Mouse (Mus musculus) MEL (cell line): ENCODE measurements around the gene Ccar1. TPM values are rescaled to one million over a fixed set of nuclear protein-coding genes. Genes with fewer than 3 reads are reported as not detected.
A peak's percentile ranks its signal among the peaks of the same experiment; 100 is the strongest.
"Not testable (repeated sequence)": the region's sequence is repeated elsewhere in the genome, so short reads cannot be mapped to it uniquely, and the experiment has no call there.

Experiments
- DNase-seq: peaks from one replicate; pipeline ENCODE4 v3.0.0; 2011; ENCODE audit warnings: low read depth, low spot score
- H3K27ac ChIP-seq: 2 replicates; pipeline ENCODE4 v1.5.1; 2012; ENCODE audit warnings: low read depth, mild to moderate bottlenecking, control low read depth, low read length, moderate library complexity; ENCODE audit not compliant: control insufficient read depth
- H3K27me3 ChIP-seq, 2 experiments: fragments of 150-350 bp in 1 of 2; sonication (generic) in 1 of 2; 2 replicates each; pipeline ENCODE4 v1.6.1; 2012; ENCODE audit warnings: low read length in 2 of 2, mild to moderate bottlenecking in 2 of 2, improper control_type of control experiment in 1 of 2, moderate library complexity in 1 of 2; ENCODE audit not compliant: insufficient read depth in 2 of 2, control insufficient read depth in 1 of 2
- H3K36me3 ChIP-seq, 2 experiments: 2 replicates each; pipeline ENCODE4 v1.6.1; 2012 to 2014; ENCODE audit warnings: low read length in 2 of 2, improper control_type of control experiment in 1 of 2, inconsistent platforms in 1 of 2, mild to moderate bottlenecking in 1 of 2; ENCODE audit not compliant: insufficient read depth in 2 of 2, control insufficient read depth in 1 of 2
- H3K4me1 ChIP-seq, 2 experiments: fragments of 150-350 bp in 1 of 2; sonication (generic) in 1 of 2; 2 replicates each; pipeline ENCODE4 v1.6.1; 2012; ENCODE audit warnings: low read length in 2 of 2, improper control_type of control experiment in 1 of 2, mild to moderate bottlenecking in 1 of 2; ENCODE audit not compliant: insufficient read depth in 2 of 2, control insufficient read depth in 1 of 2
- H3K4me3 ChIP-seq, 2 experiments: fragments of 150-350 bp in 1 of 2; sonication (generic) in 1 of 2; 2 replicates each; pipeline ENCODE4 v1.5.1; 2012; ENCODE audit warnings: low read depth in 2 of 2, low read length in 2 of 2, mild to moderate bottlenecking in 2 of 2, moderate library complexity in 2 of 2, control low read depth in 1 of 2, improper control_type of control experiment in 1 of 2; ENCODE audit not compliant: control insufficient read depth in 1 of 2, insufficient read depth in 1 of 2
- H3K79me2 ChIP-seq: 2 replicates; pipeline ENCODE4 v1.6.1; 2012; ENCODE audit warnings: mild to moderate bottlenecking, low read length, moderate library complexity; ENCODE audit not compliant: control insufficient read depth, poor library complexity, insufficient read depth
- H3K9ac ChIP-seq: 2 replicates; pipeline ENCODE4 v1.6.1; 2012; ENCODE audit warnings: low read depth, mild to moderate bottlenecking, control low read depth, low read length, moderate library complexity; ENCODE audit not compliant: control insufficient read depth, poor library complexity, severe bottlenecking
- H3K9me3 ChIP-seq: fragments of 150-350 bp; sonication (generic); replicated peaks from 2 replicates; pipeline ENCODE4 v1.6.1; 2012; ENCODE audit warnings: mild to moderate bottlenecking, low read length, improper control_type of control experiment, moderate library complexity; ENCODE audit not compliant: insufficient read depth
- BHLHE40 ChIP-seq: IDR thresholded peaks from 2 replicates; pipeline ENCODE4 v1.6.1; 2012; ENCODE audit warnings: low read depth, mild to moderate bottlenecking, inconsistent platforms, low read length, improper control_type of control experiment, borderline replicate concordance
- CHD2 ChIP-seq: IDR thresholded peaks from 2 replicates; pipeline ENCODE4 v1.6.1; 2011; ENCODE audit warnings: low read length, improper control_type of control experiment
- E2F4 ChIP-seq: IDR thresholded peaks from 2 replicates; pipeline ENCODE4 v1.6.1; 2011; ENCODE audit warnings: low read depth, low read length, improper control_type of control experiment, borderline replicate concordance
- EP300 ChIP-seq, 2 experiments: IDR thresholded peaks; 2 replicates each; pipeline ENCODE4 v1.6.1; 2011; ENCODE audit warnings: improper control_type of control experiment in 2 of 2, low read length in 2 of 2, low read depth in 1 of 2, mild to moderate bottlenecking in 1 of 2
- GABPA ChIP-seq: IDR thresholded peaks from 2 replicates; pipeline ENCODE4 v1.6.1; 2012; ENCODE audit warnings: low read depth, mild to moderate bottlenecking, inconsistent platforms, low read length, improper control_type of control experiment, moderate library complexity
- GATA1 ChIP-seq: IDR thresholded peaks from 2 replicates; pipeline ENCODE4 v1.6.1; 2011; ENCODE audit warnings: low read depth, low read length, improper control_type of control experiment
- MAFK ChIP-seq: IDR thresholded peaks from 2 replicates; pipeline ENCODE4 v1.6.1; 2011; ENCODE audit warnings: low read depth, mild to moderate bottlenecking, low read length, improper control_type of control experiment, borderline replicate concordance
- MEF2A ChIP-seq: IDR thresholded peaks from 2 replicates; pipeline ENCODE4 v1.6.1; 2014; ENCODE audit warnings: low read depth, mild to moderate bottlenecking, inconsistent platforms, low read length, improper control_type of control experiment; ENCODE audit not compliant: poor library complexity, insufficient replicate concordance, severe bottlenecking; ENCODE audit errors: extremely low read depth
- MYC ChIP-seq: IDR thresholded peaks from 2 replicates; pipeline ENCODE4 v1.6.1; 2011; ENCODE audit warnings: low read depth, mild to moderate bottlenecking, low read length, improper control_type of control experiment, moderate library complexity
- NELFE ChIP-seq: IDR thresholded peaks from 2 replicates; pipeline ENCODE4 v1.6.1; 2011; ENCODE audit warnings: low read depth, low read length, improper control_type of control experiment
- NRF1 ChIP-seq: IDR thresholded peaks from 2 replicates; pipeline ENCODE4 v1.6.1; 2014; ENCODE audit warnings: low read depth, mild to moderate bottlenecking, inconsistent platforms, low read length, improper control_type of control experiment, moderate library complexity; ENCODE audit not compliant: poor library complexity, insufficient read depth, severe bottlenecking
- POLR2A ChIP-seq, 2 experiments: IDR thresholded peaks; 2 replicates each; pipeline ENCODE4 v1.6.1; 2011 to 2012; ENCODE audit warnings: low read length in 2 of 2, mild to moderate bottlenecking in 2 of 2, control low read depth in 1 of 2, improper control_type of control experiment in 1 of 2, low read depth in 1 of 2, moderate library complexity in 1 of 2; ENCODE audit not compliant: control insufficient read depth in 1 of 2, insufficient read depth in 1 of 2, poor library complexity in 1 of 2
- POLR2AphosphoS2 ChIP-seq: IDR thresholded peaks from 2 replicates; pipeline ENCODE4 v1.6.1; 2011; ENCODE audit warnings: low read length, improper control_type of control experiment
- RAD21 ChIP-seq: IDR thresholded peaks from 2 replicates; pipeline ENCODE4 v1.6.1; 2011; ENCODE audit warnings: mild to moderate bottlenecking, low read depth, low read length, improper control_type of control experiment
- RCOR1 ChIP-seq: IDR thresholded peaks from 2 replicates; pipeline ENCODE4 v1.6.1; 2012; ENCODE audit warnings: low read depth, mild to moderate bottlenecking, inconsistent platforms, low read length, improper control_type of control experiment
- SIN3A ChIP-seq: IDR thresholded peaks from 2 replicates; pipeline ENCODE4 v1.6.1; 2012; ENCODE audit warnings: low read length, improper control_type of control experiment, inconsistent platforms
- TBP ChIP-seq: IDR thresholded peaks from 2 replicates; pipeline ENCODE4 v1.8.0; 2011; ENCODE audit warnings: low read depth, low read length, improper control_type of control experiment
- UBTF ChIP-seq: IDR thresholded peaks from 2 replicates; pipeline ENCODE4 v1.6.1; 2012; ENCODE audit warnings: low read depth, mild to moderate bottlenecking, inconsistent platforms, low read length, improper control_type of control experiment, moderate library complexity, borderline replicate concordance; ENCODE audit not compliant: insufficient read depth
- USF1 ChIP-seq: IDR thresholded peaks from 2 replicates; pipeline ENCODE4 v1.6.1; 2014; ENCODE audit warnings: low read depth, mild to moderate bottlenecking, inconsistent platforms, low read length, improper control_type of control experiment, moderate library complexity
- ZC3H11A ChIP-seq: IDR thresholded peaks from 2 replicates; pipeline ENCODE4 v1.6.1; 2012; ENCODE audit warnings: low read depth, mild to moderate bottlenecking, inconsistent platforms, low read length, improper control_type of control experiment
- ZKSCAN1 ChIP-seq: IDR thresholded peaks from 2 replicates; pipeline ENCODE4 v1.6.1; 2012; ENCODE audit warnings: low read depth, mild to moderate bottlenecking, inconsistent platforms, low read length, improper control_type of control experiment, moderate library complexity
- ZMIZ1 ChIP-seq: IDR thresholded peaks from 2 replicates; pipeline ENCODE4 v1.6.1; 2012; ENCODE audit warnings: low read depth, mild to moderate bottlenecking, inconsistent platforms, low read length, improper control_type of control experiment, moderate library complexity
- ZNF384 ChIP-seq: IDR thresholded peaks from 2 replicates; pipeline ENCODE4 v1.6.1; 2012; ENCODE audit warnings: low read depth, mild to moderate bottlenecking, inconsistent platforms, low read length, improper control_type of control experiment
- polyA plus RNA-seq, 2 experiments: library from polyadenylated mRNA; stranded (reverse) in 1 of 2; unstranded in 1 of 2; fragments of >175 nt in 1 of 2; fragments of >200 nt in 1 of 2; gene quantifications; 2 replicates each; pipeline versions ENCODE4 v1.2.1 to v1.2.4; 2012; ENCODE audit warnings: low replicate concordance in 2 of 2, low read depth in 1 of 2; ENCODE audit not compliant: insufficient read length in 2 of 2, insufficient read depth in 1 of 2, missing spikeins in 1 of 2
- total RNA-seq: library from RNA; depleted of rRNA; stranded (reverse); fragments of 300-350 nt; gene quantifications from 2 replicates; pipeline ENCODE4 v1.2.3, GENCODE M21; 2012

Ccar1 gene
- total and polyA plus RNA-seq, 3 experiments: 41.5 to 66.8 (median 65.4) TPM

DNA sequence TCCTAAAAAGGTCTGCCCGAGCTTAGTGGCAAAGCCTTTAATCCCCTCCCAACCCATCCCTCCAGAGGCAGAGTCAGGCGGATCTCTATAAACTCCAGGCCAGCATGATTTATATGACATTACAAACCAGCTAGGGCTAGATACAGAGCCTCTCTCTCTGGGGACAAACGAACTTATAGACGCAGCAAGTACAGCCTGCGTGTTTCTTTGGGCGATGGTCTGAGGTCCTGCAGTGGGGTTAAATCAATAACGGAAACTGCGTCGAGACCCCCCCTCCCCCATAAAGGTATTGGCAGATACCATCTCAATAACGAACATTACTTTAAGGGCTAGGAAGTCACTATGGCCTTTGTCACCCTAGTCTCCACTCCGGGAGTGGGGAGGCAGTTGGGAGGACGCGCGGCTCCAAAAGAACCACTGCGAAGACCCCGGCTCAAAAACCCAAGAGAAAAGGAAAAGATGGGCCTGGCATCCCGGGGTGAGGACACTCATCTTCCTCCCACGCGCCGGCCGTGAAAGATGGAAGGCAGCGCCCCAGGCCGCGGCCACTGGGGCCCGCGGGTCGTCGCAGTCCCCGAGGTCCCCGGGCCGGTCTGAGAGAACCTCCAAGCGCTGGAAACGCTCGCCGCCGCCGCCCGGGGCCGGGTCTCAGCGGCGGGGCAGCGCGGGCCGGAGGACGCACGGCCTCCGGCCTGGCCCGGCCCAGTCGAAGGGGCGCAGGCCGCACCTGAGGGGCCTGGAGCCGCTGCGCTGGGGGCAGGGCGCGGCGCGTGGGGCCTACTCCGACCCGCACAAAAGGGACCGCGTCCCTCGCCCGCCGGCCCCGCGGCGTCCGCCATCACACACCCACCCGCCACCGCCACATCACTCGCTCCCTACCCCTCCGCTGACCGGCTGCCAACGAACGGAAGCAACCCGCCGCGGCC, 572 bp downstream of the Ccar1 start:
- Histone ChIP-seq H3K9me3 (no peaks in the 10 kb centered on the region), H3K4me1 (peaks cover 4 to 18% of the 10 kb centered on the region in 2 experiments; a peak in 2 of 4 replicates)
- TF ChIP-seq MEF2A: no peak
- TF ChIP-seq SIN3A: no peak
- no peak for TF ChIP-seq MAFK
- peak in 1 of 2 experiments; percentile 66; a peak in 2 of 4 replicates for TF ChIP-seq POLR2A (IDR thresholded peaks at IDR 0.05; ENCODE audit: control insufficient read depth in 1 of 2, insufficient read depth in 1 of 2, low read depth in 1 of 2, low read length in 2 of 2, poor library complexity in 1 of 2)
- TF ChIP-seq RCOR1: no peak
- TF ChIP-seq ZMIZ1: no peak
- TF ChIP-seq, all 39 proteins: peak for 1
- Histone ChIP-seq H3K9ac (peak overlapping the region; percentile 84), H3K4me3 (peak overlapping the region; percentile 84 to 91), H3K79me2 (peaks cover 32% of the 10 kb centered on the region), H3K36me3 (peaks cover 25 to 37% of the 10 kb centered on the region in 2 experiments), H3K27me3 (no peaks in the 10 kb centered on the region), H3K27ac (peak overlapping the region; percentile 66)
- peak; percentile 57 for DNase-seq

DNA sequence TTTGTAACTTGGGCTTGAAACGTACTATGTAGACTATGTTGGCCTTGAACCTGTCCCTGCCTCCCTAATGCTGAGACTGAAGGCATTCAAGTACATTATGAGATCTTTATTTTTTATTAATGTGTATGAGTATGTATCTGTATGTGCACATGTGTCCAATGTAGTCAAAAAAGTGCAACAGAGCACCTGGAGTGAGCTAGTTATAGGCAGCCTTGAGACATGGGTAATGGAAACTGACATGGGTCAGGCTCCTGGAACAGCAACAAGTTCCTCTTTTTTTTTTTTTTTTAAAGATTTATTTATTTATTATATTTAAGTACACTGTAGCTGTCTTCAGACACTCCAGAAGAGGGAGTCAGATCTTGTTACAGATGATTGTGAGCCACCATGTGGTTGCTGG, 10.3 kb downstream of the Ccar1 start:
- DNase-seq: peak; percentile 53
- not testable (repeated sequence) for H3K4me1 ChIP-seq, H3K9ac ChIP-seq, H3K79me2 ChIP-seq, H3K9me3 ChIP-seq, H3K27me3 ChIP-seq, H3K27ac ChIP-seq, H3K4me3 ChIP-seq
- peaks cover 0 to 68% of the 10 kb centered on the region in 2 experiments; a peak in 3 of 4 replicates for H3K36me3 ChIP-seq
- TF ChIP-seq ZNF384: peak; percentile 65

DNA sequence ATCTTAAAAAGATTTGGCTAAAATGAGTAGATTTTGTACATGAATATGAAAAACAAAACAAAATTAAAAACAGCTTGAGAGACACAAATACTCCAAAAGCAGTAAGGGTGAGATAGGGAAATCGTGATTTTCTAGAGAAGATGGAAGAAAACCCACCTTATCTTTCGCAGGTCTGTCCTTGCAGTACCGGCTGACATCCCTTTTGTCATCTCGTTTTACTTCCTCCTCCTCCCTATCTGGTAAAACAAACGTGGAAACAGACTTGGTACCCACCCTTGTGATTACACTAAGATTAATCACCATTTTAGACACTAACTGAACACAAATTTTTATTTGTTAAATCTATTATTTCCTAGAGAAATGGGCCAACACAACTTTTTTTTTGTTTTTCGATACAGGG, 41.3 kb downstream of the Ccar1 start:
- H3K9me3 ChIP-seq: no peaks in the 10 kb centered on the region
- H3K27me3 ChIP-seq: no peaks in the 10 kb centered on the region
- H3K9ac ChIP-seq: no peak overlapping the region
- H3K79me2 ChIP-seq: no peaks in the 10 kb centered on the region
- no peak overlapping the region for H3K4me3 ChIP-seq
- H3K27ac ChIP-seq: peak overlapping the region; percentile 37; the same call in 1 of the 2 replicates
- peaks cover 14 to 55% of the 10 kb centered on the region in 2 experiments for H3K36me3 ChIP-seq
- peaks cover 6 to 7% of the 10 kb centered on the region in 2 experiments for H3K4me1 ChIP-seq
- DNase-seq: peak; percentile 72
- TF ChIP-seq CHD2 (no peak), ZMIZ1 (no peak), EP300 (IDR thresholded peaks at IDR 0.05; ENCODE audit: low read depth in 1 of 2, low read length in 2 of 2) (peak; percentile 89 to 90), GATA1 (peak; percentile 92), ZC3H11A (no peak), POLR2AphosphoS2 (no peak), ZKSCAN1 (no peak), NELFE (no peak), UBTF (no peak), MYC (no peak), ZNF384 (no peak), NRF1 (no peak), MEF2A (no peak), TBP (no peak), BHLHE40 (no peak), RCOR1 (peak; percentile 93), USF1 (no peak), GABPA (no peak), E2F4 (no peak), RAD21 (no peak), MAFK (no peak)
